Mouse (Mus musculus) neural tube, embryonic 10.5 days (tissue): Measurements from ENCODE around the gene Myo16.

Experiments used
- DNase-seq: peaks from one replicate; pipeline ENCODE4 v3.0.0-alpha.2; 2017; ENCODE audit warnings: low spot score; ENCODE audit errors: extremely low spot score

Gene Myo16

GRCm38 (mm10) chr8:10413881-10414280 is 260.2 kb downstream of the Myo16 start:
- no peak for DNase-seq

GRCm38 (mm10) chr8:10414684-10415212 is 261.0 kb downstream of the Myo16 start:
- DNase-seq: peak; percentile 83

- DNase-seq: no peak
Observed at GRCm38 (mm10) chr8:10415288-10415687, 261.6 kb downstream of the Myo16 start.

- DNase-seq: no peak
Observed at GRCm38 (mm10) chr8:10415885-10416284, 262.2 kb downstream of the Myo16 start.

- DNase-seq: no peak
Observed at GRCm38 (mm10) chr8:10416806-10417205, 263.1 kb downstream of the Myo16 start.

- no peak for DNase-seq
Observed at GRCm38 (mm10) chr8:10417281-10417680, 263.6 kb downstream of the Myo16 start.

GRCm38 (mm10) chr8:10418013-10418412 is 264.3 kb downstream of the Myo16 start:
- no peak for DNase-seq

- no peak for DNase-seq
Observed at GRCm38 (mm10) chr8:10418971-10419370, 265.3 kb downstream of the Myo16 start.

GRCm38 (mm10) chr8:10419726-10420125 is 266.0 kb downstream of the Myo16 start:
- no peak for DNase-seq

GRCm38 (mm10) chr8:10420551-10420950 is 266.8 kb downstream of the Myo16 start:
- DNase-seq: no peak

- DNase-seq: no peak
Observed at GRCm38 (mm10) chr8:10421516-10422090, 267.9 kb downstream of the Myo16 start.

- no peak for DNase-seq
Observed at GRCm38 (mm10) chr8:10435492-10435891, 281.8 kb downstream of the Myo16 start.

GRCm38 (mm10) chr8:10438772-10439171 is 285.1 kb downstream of the Myo16 start:
- peak; percentile 82 for DNase-seq

- no peak for DNase-seq
Observed at GRCm38 (mm10) chr8:10439595-10440453, 286.1 kb downstream of the Myo16 start.

- no peak for DNase-seq
Observed at GRCm38 (mm10) chr8:10442562-10442961, 288.9 kb downstream of the Myo16 start.

GRCm38 (mm10) chr8:10445011-10445410 is 291.3 kb downstream of the Myo16 start:
- no peak for DNase-seq

- no peak for DNase-seq
Observed at GRCm38 (mm10) chr8:10448545-10448944, 294.8 kb downstream of the Myo16 start.

- no peak for DNase-seq
Observed at GRCm38 (mm10) chr8:10453046-10453445, 299.3 kb downstream of the Myo16 start.

GRCm38 (mm10) chr8:10458151-10458649 is 304.5 kb downstream of the Myo16 start:
- DNase-seq: no peak

- no peak for DNase-seq
Observed at GRCm38 (mm10) chr8:10462271-10462670, 308.6 kb downstream of the Myo16 start.

GRCm38 (mm10) chr8:10468490-10468889 is 314.8 kb downstream of the Myo16 start:
- peak; percentile 28 for DNase-seq

GRCm38 (mm10) chr8:10469658-10470057 is 315.9 kb downstream of the Myo16 start:
- no peak for DNase-seq
